Mouse (Mus musculus) megakaryocyte progenitor cell, adult 5-6 weeks (primary cell): ENCODE results near the gene BC067074. TPM values are rescaled to one million over a fixed set of nuclear protein-coding genes. Genes with fewer than 3 reads are reported as not detected.
A peak's percentile ranks its signal among the peaks of the same experiment; 100 is the strongest.

Experiments
- ATAC-seq: replicated peaks from 2 replicates; pipeline ENCODE4 v1.8.0; 2016; ENCODE audit warnings: mild to moderate bottlenecking, moderate TSS enrichment, inconsistent platforms; ENCODE audit not compliant: poor library complexity
- total RNA-seq, 2 experiments: library from RNA; stranded (forward) in 1 of 2; stranded (reverse) in 1 of 2; fragments of 157-497, 149-512 nt in 1 of 2; fragments of 200-1000 nt in 1 of 2; gene quantifications; 2 replicates each; pipeline versions ENCODE4 v1.2.3 to v1.2.4; 2015 to 2017

The BC067074 gene
- total RNA-seq, 2 experiments from 2014 or later: 0.10 TPM; not detected in 1

DNA sequence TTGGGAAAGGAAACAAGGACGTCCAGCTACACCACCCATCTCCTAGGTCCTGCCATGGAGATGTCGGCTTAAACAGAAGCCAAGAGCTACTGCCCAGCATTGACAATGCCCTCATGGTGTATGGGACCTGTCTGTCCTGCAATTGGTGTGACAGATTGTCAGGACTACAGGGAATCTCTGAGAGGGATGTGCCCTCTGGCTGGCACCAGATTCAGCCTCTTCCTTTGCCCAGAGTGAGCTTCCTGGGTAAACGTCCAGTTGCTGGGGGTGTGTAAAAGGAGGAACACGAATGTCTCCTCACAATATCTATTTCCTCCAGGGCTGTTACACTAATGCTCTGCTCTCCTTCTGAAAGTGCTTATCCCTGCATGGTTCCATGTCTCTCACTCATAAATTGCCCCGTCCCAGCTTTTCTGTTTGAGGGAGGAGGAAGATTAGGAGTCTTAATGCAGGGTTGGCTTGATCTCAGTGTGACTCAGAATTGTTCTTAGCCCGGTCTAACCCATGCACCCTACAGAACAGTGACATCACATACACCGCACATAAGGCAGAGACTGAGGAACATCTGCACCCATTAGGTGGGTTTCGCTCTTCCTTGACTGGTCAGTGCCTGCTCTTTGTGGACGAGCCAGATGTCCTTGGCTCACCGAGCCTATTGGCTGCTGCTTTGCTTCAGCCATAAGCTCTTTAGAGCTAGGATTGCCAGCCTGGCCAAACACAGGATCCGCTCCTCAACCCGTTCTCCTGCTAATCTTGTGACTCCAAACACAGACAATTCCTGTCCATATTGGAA, 80.5 kb downstream of the BC067074 start:
- no peak for ATAC-seq

DNA sequence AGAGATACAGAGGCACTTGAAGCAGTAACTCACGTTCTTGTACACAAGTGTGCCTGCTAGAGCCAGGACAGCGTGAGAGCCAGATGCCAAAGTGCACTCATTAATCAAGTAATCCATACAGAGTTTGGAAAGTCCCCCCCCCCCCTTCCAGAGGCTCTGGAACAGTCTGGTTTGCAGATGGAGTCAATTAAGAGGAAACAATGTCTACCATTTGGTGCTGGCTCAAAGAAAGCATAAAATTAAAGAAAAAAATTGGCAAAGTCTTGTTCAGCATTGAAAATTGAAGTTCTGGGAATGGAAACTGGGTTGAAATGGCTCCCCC, 81.1 kb downstream of the BC067074 start:
- no peak for ATAC-seq

DNA sequence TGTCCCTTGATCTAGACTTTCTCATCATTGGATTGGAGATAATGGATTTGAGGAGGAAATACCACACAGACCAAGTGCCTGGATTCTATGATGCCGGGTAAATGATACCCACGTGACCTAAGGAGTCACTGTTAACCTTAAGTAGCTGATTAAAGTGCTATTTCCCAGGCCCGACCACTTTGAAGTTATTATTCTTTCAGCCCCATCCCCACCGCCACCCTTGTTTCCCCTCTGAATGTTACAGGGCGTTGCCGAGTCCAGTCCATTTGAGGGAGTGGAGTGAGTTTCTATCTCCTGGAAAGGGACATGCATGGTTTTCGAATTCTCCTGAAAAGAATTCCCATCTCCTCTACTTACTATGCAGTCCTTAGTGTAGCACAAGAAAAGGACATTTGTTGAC, 84.7 kb downstream of the BC067074 start:
- no peak for ATAC-seq

DNA sequence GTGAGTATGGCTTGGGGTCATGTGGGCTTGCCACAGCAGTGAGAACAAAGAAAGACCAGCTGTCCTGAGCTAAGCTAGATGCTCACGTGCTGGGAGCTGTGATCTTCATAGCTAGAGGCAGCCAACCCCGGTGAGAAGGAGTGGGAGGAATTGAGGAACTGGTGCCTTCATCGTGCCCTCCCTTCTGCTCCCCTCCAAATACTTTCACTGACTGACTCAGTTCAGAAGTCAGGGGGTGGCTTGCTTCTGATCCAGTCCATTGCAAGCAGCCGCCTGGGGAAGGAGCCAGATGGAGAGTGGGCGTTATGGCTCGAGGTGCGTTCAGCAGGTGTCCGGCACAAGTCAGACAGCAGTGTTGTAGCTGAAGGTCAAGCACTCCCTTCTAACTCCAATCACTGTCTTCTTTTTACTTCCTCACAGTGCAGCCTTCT, 86.0 kb downstream of the BC067074 start:
- peak; percentile 77 for ATAC-seq

DNA sequence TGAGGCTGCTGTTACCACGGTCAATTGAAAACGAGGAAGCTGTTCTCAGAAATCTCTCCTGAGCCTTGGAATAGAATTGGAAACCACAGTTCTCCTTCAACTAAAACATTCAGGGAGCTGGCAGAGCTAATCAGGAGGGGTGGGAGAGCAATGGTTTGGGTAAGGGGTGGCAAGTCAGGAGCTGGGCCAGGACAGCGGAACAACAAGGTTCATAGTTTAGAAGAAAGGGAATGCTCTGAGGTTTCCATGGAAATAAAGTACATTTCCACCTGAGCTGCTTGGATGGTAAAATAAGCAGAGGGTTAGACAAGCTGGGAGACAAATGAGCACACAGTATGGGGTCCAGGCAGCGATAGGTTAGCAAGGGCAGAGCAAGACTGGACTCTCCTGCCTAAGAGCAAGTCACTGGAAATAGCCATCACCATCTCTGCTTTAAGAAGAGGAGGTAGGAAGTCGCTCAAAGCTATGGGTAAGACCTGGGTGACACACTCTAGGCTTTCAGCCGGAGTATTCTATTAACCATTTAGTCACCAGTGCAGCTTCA, 86.9 kb downstream of the BC067074 start:
- ATAC-seq: no peak

DNA sequence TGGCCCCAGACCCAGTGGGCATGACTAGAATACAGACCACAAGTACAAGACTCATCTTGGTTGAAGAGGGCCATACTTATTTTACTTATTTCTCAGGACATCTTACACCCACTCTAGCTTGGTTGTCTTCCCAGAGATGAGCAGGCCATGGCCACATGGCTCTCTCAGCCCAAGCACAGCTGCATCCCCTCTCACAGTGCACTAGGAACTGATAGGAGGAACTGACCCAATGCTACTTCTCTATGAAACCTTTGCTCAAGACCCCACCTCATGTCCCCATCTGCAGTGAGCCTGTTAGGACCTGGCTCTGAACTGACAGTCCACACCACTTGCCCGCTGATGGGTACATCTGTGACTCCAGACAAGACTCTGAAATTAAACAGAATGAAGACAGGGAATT, 88.8 kb downstream of the BC067074 start:
- ATAC-seq: peak; percentile 76

DNA sequence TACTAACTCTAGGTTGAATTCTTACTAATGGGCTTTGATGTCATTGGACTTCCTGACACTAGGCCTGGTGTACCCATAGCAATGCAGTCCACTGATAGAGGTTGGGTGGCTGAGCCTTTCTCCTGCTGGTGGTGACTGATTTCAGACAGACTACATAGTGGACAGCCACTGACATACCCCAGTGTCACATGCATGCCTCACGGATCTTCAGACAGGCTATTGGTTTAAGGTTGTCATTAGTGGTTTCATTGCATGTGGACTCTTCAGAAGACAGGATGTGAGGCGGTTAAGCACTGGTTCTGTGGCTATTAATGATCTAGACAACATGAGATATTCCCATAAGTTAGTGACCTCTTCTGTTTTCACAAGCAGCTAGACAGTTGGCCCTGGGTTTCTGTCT, 89.2 kb downstream of the BC067074 start:
- peak; percentile 37; the same call in 1 of the 2 replicates for ATAC-seq

DNA sequence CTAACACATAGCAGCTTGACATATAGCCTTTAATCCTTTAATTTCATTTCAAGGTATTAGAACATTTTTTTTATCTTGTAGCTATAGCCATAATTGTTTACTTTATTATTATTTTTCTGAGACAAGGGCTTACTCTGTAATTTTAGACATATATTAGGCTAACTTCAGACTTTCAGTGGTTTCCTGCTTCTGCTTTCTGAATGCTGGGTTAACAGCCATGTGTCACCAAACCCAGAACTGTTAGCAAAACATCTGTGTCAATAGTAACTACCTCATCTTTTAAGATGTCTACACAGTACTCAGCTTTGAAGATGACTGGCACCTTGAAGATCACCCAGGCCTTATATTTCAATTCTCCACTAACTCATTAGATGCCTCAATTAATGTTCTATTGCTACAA, 89.8 kb downstream of the BC067074 start:
- ATAC-seq: peak; percentile 40

DNA sequence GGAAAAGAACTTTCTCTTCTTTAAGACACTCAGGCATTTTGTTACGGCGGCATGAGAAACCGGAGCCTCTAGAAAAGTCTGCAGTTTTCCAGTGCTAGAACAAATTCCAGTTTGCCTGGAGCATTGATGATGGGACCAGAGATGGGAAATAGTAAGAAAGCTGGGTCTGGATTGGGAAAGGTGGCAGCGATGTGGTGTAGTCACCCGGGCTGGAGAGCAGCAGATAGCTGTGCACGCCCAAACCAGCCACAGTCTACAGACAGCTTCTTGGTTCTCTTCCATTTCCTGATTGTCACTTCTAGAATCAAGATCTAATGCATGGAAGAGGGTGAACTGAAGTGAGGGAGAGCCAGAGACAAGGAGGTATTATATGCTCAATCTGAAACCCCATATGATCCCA, 100.4 kb downstream of the BC067074 start:
- no peak for ATAC-seq

DNA sequence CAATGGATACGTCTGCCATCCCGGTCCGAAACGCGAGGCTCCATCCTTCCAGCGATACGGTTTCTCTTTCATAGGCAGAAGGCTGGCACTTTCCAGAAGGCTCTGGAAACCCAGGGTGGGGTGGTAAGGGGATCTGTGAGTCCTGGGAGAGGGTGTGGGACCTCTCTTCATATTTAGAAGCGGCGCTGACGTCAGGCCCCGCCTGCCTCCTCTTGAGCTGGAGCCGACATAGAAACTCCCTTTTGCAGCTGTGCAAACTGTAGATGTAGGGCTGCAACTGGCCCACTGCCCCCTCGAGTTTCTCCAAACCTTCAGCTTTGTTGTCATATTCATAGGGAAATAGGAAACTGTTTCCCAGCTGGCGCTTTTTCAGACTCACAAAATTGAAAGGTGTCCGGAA, 101.6 kb downstream of the BC067074 start:
- no peak for ATAC-seq

DNA sequence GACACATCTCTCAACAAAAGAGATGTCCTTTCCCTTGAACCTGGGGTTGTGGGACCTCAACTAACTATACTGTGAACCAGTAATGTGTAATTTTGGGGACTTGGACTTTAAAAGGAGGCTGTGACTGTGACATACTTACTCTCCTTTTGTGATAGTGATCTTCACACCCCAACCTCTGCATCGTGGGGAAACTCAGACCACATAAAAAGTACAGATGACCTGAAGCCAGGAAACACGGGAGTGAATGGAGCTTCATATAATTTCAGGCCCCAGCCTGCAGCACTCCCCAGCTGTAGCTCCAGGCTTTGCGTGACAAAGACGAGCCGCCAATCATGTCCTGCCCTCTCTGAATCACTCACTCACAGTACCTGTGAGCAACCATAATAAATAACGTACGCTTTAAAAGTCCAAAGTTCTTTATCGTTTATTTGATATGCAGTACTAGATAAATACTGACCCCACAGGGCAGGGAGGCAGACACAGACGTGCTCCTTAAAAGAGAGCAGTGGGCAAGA, 104.1 kb downstream of the BC067074 start:
- no peak for ATAC-seq

DNA sequence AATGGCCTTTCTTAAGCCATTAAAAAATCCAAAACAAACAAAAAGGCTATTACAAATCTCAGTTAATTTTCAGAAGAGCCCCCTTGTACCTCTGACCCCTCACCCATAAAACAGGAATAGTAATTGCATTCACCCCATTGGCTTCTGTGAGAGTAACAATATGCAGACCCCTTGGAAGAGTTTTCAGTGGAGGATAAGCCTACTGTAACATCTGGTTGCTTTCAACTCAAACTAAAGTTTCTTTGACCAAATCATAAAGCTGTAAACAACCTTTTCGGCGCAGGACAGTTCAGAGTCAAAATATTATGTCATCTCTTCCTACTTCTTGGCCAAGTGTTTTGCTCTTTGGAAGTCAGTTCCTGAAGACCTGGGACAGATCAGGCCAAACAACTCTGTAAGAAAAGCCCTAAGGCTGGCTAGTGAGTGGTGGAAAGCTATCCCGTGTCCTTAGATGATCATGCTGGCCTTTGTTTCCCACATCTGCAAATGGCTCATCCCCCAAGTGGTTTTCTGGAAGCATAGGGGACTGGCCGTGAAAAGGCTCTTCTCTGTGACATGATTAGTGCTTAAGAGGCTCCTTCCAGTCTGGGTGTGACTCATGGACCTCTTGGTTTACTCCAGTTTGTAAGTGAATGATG, 108.5 kb downstream of the BC067074 start:
- no peak for ATAC-seq

DNA sequence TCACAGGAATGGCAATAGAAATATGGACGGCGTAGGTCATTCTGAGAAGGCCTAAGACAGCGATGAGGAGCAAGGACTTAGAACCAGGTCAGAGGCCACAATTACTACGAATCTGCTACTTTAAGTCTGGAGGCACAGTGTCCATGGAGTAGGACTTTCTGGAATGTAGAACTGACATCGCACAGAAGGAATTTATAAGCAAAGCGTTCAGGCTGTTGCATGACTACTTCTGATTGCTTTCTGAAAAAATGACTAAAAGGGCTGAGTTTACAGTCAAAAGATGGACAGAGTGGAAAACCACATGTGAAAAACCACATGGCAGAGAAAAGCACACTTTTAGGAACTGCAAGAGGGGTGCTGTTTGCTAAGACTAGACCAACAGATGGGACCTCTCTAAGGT, 110.7 kb downstream of the BC067074 start:
- ATAC-seq: no peak

DNA sequence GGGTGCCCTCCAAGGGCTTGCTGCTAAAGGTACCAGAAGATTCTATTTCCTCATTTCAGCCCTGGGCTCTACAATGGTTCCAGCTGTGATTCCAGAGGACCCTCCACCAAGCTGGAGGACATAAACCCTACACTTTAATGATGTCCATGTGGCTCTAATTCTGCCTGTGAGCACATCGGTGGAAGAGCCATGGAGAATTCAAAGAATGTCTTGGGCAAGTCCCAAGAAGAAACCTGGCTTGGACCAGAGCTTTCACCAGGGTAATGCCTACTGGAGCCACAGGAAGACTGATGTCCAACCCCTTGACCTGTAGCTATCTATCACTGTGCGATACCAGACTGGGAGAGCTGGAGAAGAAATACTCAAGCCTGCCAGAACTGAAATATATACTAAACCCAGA, 111.2 kb downstream of the BC067074 start:
- ATAC-seq: no peak

DNA sequence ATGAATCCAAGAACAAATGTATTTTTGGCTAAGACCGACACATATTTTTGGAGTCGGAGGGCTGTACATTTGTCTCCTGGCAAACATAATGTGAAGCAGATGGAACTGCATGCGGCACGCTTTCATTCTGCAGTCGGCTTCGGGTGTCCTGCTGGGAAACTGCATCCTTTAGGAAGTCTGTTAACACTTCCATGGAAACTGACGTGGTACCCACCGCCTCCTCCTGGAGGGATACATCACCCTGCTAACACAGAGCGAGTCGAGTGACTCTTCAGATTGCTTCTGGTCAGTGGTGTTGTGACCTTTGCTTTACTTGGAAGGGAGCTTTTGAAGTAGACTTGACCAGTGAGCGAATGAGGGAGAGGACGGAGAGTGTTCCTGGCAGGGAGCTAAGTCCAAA, 117.0 kb downstream of the BC067074 start:
- no peak for ATAC-seq

DNA sequence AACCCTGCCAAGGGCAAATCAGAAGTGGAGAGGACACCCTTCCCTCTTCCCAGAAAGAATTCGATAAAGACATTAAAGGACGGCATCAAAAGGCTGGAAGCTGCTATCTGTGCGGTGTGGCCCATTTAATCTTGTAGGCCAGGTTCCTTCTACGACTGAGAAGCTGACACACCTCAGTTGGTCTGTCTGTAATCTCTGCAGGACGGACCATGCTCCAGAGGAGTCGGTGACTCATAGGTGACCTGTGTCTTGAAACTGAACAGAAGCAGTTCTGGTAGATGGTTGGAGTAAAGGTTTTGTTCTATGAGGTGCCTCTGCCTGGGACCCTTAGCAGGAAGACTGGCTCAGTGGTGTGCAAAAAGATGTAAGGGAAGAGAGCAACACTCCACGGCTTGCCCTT, 122.6 kb downstream of the BC067074 start:
- ATAC-seq: no peak

DNA sequence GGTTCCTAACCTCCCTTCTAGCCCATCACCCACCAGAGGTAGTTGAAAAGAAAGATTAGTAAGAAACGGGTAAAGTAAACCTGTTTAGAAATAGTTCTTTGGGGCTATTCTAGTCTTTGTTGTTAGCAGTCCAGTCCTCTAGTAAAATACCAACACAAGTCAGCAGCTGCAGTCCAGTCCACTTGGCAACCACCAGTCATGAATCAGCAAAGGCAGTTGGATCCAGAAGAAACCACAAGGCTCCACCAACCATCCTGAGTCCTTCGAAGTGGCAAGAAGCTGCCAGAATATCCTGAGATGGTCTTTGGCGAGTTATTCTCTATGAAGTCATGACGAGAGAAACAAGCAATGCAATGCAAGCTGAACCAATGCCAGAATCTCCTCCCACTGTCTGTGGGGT, 124.0 kb downstream of the BC067074 start:
- no peak for ATAC-seq

DNA sequence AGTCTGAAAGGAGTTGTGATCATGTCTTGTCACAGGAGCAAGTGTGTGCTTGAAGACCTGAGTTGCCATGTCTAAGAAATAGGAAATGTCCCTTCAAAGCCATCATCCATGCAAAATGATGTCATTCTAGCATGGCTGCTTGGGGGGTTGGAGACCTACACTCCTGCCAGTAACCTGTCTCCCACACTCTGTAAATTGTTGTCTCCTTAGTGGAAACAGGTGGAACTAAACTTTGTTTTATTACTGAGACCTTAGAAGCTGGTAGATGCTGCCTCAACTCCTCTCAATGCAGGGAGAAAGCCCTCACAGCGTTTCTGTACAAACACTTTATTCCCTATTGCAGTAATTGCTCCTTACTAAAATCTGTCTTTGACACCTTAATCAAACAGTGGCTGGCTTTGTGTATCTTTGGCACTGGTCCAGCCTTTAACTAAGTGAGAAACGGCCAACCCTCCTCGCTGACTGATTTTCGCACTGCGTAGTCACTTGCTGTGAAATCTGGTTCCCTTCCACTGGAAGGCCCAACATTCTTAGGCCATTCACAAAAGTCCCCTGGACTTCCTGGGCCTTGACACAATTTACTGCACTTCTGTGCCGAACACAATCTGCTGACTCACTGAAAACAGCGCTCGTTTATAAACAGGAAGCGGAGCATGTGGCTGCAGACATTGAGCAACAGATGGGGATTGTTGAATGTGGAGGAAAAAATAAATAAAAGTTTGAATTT, 125.0 kb downstream of the BC067074 start:
- peak; percentile 96 for ATAC-seq

DNA sequence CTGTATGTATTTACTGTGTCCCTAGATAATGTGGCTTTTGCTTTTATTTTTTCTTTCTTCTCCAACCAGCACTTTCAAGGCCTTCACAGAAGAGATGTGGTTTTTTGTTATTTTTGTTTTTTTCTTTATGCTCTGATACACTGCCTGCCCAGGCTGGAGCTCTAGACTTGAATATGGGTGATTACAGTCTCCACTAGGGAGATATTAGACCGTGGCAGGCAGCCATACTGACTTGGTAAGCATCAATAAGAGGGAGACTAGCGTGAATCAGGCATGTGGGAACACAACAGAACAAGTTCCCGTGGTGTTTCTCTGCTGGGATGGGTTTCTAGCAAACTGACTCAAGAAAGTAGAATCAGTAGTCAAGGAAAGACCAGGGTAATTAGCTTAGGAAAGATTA, 125.7 kb downstream of the BC067074 start:
- no peak for ATAC-seq

DNA sequence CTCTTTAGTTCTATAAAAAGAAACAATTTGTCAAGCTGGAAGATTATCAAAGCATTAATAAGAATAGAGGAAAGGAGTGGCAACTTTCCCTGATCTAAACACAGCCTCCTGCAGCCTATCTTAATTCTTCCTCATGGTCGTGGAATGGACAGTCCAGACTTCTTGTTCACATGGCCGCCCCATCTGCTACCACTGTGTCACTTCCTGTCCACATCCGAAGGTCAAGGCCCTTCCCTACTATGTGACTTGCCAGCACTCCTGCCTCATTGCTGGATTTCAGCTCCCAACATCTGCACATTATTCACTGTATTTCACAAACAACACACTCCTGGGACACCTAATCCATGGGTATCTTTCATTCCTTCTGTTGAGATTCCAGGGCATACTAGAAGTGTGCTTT, 128.5 kb downstream of the BC067074 start:
- no peak for ATAC-seq

DNA sequence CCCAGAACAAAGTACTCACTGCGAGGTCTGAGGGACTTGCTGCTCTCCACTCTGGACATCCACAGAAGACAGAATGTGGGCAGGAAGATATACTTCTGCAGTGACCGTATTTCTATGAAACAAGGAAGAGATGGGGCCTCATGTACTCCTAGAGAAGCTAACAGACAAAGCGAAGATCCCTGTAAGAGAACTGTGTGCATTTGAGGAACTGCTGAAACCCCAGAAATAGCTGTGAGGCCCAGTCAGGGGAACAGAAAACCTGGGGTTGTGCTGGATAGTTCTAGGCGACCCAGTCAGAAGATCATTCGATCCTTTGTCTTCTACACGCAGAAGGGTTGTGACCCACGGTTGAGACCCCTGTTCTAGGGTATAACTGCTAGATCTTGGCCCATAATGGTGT, 130.9 kb downstream of the BC067074 start:
- ATAC-seq: peak; percentile 88

DNA sequence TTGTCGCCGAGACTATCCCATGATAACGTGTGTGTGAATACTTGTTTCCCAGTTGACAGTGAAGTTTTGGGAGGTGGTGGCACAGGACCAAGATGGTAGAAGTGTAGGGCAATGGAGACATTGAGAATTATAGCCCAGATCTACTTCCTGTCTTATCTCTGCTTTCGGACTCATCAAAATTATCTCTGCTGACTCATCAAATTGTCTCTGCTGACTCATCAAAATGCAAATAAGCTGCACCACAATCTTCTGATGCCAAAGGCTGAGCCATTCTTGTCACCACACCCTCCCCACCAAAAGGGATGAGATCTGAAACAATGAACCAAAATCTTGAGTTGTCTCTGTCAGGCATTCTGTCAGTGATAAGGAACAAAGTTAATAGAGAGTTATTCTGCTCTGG, 132.9 kb downstream of the BC067074 start:
- no peak for ATAC-seq
